Mouse (Mus musculus) urinary bladder, postnatal 14 days (tissue): ENCODE results near the gene Yipf1.

ENCODE experiments used
- DNase-seq: peaks from one replicate; pipeline ENCODE4 v3.0.0; 2021; ENCODE audit warnings: low spot score

Gene Yipf1

GRCm38 (mm10) chr4:107313690-107314478 is at the start of gene Yipf1:
Gene Yipf1 (plus strand): TSS chr4:107314363.
- DNase-seq = peak; percentile 93

DNA sequence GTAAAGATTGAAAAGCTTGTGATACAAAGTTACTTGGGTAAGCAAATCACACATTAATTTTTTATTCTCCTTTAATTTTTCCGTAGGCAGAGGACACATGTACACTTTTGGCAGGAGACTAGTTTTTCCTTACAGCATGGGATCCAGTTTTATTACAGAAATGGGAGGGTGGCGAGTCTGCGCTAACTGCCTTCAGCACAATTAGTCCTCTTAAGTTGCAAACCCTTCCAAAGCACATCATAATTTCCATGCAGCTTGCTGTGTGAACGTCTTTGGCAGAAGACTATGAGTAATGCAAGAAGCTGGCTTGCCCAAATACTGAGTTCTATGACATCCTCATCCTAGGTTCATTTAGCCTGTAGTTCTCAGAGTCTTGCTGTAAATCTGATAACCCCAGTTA is 40.5 kb upstream of the Yipf1 start:
- no peak for DNase-seq

DNA sequence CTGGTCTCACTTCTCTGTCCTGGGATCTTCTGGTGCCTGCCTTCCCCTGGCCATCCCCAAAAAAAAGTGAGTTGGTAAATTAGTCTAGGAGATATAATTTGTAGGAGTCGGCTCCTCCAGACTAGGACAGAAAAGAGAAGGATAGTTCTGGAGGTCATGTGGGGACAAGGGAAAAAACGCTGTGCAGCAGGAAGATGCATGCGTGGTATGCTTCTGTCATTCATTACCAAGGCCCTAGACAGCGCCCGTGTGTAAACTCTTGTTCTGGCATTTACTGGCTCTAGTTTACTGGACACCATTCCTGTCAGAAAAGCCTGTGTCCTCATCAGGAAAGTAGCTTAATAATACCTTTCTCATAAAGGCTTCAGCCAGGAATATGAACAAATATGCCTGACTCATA is 39.7 kb upstream of the Yipf1 start:
- no peak for DNase-seq

DNA sequence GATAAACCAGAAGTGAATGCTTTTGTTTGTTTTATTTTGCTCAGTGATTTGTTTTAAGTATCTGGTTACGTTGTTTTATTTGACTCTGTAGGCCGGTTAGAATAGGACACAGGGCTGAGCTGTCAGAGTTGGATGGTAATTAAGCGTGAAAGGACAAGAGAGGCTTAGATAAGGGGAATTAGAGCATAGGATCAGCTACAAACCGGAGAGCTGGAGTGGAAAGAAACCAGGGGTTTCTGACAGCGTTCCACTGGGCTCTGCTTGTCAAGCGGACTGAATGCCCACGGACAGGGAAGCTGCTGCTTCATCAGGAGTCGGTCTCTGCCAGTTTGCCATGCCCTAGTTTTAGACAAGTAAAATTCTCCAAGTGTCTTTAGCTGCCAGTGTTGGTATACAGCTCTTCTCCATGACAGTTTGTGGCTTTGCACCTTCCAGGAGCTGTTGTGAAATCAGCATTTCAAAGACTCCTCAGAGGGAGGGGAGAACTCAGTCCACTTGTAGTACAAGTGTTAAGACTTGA is 35.9 kb upstream of the Yipf1 start:
- no peak for DNase-seq

- no peak for DNase-seq
Measured at GRCm38 (mm10) chr4:107280843-107281475, 33.2 kb upstream of the Yipf1 start.

DNA sequence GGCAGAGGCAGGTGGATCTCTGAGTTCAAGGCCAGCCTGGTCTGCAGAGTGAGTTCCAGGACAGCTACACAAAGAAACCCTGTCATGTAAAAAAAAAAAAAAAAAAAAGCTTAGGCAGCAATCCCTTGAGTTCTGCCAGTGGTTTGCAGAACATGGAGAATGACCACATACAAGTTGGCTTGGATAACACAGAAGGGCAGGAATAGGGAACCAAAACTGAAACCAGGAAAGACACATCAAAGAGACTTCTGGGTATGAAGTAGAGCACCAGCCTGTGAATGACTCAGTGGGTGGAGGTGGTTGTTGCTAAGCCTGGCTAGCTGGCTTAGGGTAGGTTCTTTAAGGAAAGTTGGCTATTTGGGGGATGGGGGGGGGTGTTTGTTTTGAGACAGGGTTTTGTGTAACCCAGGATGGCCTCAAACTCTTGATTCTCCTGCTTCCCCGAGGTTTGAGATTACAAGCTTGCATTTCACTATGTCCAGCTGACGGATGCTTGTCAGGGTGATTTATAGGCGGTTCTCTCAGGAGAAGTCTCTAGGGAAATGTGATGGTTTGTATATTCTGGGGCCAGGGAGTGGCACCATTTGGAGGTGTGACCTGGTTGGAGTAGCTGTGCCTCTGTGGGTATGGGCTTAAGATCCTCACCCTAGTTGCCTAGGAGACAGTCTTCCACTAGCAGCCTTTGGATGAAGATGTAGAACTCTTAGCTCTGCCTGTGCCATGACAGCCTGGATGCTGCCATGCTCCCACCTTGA is 28.5 kb upstream of the Yipf1 start:
- no peak for DNase-seq

DNA sequence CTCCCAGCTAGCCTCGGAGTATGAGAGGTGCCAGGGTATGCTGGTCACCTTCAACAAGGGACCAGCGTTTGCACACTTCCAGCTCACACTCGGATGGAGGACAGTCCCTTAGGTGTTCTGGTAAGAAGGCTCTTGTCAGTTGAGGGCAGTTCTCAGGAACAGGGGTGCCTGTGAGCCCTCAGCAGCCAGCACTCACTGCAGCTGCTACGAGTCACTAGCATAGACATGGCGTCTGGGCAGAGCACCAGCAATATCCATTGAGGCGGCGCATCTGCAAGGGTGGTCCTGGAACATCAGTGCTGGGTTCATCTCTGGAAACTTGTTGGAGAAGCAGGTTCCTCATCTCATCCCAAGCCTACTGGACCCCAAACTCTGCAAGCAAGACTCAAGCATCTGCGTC is 27.8 kb upstream of the Yipf1 start:
- DNase-seq = no peak

DNA sequence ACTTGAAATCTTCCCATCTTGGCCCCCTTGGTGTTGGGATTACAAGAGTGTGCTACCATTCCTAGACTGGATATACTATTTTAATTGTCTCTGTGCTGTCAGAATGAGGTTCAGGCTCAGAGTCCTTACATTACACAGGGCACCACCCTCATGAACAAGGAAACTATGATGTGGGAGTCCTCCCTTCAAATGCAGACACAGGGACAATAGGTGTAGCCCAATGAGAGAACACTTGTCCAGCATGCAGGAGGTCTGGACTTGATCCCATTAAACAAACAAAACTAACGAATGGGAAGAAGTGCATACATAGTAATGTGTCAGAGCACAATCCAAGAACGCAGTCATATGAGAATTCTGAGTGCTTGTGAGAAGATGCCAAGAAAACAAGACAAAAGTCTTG is 26.6 kb upstream of the Yipf1 start:
- DNase-seq = no peak

DNA sequence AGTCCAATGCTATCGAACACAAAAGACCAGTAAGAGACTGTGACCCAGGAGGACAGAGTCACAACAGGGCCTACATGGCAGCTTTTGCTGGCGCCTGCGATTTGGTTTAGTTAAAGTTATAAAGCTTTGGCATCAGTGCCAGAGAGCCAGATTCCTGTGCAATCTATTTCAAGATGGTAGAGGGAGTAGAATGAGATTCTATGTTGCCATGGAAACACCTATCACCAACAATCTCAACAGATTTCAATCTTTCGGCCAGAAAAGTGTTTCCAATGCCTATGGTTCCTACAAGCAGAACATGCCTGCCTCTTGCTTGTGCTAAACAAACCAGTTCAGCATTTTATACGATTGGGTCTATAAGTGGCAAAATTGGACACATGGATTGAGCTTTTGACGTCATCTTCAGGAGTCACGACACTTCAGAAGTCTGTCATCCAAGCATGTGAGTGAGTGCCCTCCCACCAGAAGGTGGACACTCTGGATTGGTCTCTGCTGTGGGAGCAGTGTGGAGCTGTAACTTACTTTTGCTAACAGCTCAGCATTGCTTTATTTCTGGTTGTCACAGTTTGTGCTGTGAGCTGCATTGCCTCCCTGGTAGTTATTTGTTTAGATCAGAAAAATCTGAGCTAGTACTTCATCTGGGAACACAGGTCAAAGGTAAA is 22.4 kb upstream of the Yipf1 start:
- no peak for DNase-seq

- DNase-seq = no peak
Measured at GRCm38 (mm10) chr4:107292273-107292662, 21.9 kb upstream of the Yipf1 start.

GRCm38 (mm10) chr4:107298071-107298606 is 16.0 kb upstream of the Yipf1 start:
- no peak for DNase-seq

- no peak for DNase-seq
Measured at GRCm38 (mm10) chr4:107299779-107300340, 14.3 kb upstream of the Yipf1 start.

GRCm38 (mm10) chr4:107300371-107300770 is 13.8 kb upstream of the Yipf1 start:
- DNase-seq = no peak

DNA sequence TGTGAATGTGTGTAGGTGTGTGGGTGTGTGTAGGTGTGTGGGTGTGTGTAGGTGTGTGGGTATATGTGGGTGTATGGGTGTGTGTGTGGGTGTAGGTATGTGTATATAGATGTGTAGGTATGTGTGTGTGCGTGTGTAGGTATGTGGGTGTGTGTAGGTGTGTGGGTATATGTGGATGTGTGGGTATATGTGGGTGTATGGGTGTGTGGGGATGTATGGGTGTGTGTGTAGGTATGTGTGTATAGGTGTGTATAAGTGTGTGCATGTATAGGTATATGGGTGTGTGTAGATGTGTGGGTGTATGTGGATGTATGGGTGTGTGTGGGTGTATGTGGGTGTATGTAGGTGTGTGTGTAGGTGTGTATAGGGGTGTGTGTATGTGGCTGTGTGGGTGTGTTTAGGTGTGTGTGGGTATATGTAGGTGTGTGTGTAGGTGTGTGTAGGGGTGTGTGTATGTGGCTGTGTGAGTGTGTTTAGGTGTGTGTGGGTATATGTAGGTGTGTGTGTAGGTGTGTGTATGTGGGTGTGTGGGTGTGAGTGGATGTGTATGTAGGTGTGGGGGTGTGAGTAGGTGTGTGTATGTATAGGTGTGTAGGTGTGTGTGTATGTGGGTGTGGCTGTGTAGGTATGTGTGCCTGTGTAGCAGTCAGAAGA is 13.1 kb upstream of the Yipf1 start:
- DNase-seq = no peak

GRCm38 (mm10) chr4:107302221-107302620 is 11.9 kb upstream of the Yipf1 start:
- no peak for DNase-seq

DNA sequence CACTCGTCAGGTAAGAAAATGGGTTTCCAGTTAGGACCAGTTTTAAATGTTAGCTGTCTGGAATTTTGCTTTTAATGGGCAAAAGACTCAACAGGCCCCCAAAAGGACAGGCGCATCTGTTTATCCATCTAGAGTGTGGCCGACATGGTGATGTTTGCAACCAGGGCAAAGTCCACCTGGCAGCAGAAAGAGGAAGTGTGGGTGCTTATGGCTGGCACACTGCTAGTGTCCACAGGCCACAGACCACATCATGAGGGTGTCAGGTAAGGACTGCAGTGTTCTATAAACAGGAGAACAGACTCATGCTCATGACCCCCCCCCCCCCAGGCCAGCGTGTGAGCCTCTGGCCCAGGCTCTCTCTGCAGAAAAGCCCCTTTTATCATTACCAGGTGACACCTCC is 11.3 kb upstream of the Yipf1 start:
- DNase-seq = no peak

DNA sequence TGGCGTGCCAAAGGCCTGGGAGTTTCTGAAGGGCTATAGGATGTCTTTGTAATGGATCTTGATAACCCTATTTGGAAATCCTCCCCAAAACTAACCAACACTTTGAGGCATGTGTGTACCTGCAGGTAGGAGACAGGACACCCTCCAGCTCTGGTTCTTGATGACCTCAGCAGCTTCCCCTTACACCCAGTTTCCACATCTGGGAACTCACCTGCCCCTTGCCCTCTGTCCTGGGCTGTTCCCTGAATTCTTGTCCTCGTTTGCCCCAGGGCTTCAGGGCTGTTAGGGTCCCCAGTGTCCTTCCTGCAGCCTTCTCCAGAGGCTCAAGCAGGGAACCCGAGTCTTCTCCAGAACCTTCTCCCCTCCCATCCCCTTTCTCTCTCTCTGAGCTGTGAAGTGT is 10.6 kb upstream of the Yipf1 start:
- no peak for DNase-seq

DNA sequence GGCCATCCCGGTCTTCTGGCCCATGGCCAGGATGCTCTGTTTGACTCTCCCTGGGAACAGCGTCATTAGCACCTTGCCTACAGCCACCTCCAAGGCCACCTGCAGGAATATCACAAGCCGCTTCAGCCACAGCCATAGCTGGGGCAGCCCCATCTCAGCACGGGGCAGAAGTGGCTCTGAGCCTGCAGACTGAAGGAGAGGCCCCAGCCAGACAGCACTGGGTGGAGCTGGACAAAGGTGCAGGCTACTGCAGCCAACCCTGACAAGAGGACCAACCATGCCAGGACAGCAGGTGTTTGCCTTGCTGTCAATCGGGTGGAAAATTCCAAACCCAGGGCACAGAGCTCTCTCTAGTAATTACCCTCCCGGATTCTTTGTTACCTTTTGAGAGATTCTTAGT is 7.2 kb upstream of the Yipf1 start, which contains the start of gene Dio1:
TSS of gene Dio1 (minus strand) at position 204 of the 400 bp plus-strand sequence.
- no peak for DNase-seq

DNA sequence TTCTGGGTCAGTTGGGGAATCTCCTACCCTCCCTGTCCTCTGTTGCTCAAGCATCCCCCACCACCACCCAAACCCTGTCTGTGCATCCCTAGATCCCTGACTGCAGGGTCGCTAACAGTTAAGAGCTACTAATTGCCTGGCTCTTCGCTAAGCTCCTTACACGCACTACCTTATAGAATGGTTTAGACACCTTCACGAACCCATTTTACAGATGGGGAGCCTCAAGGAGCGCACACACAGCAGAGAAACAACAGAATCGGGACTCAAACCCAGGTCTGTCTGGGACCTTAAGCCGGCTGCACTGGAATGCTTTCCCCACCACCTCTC is 279 bp downstream of the Yipf1 start:
- no peak for DNase-seq

- no peak for DNase-seq
Measured at GRCm38 (mm10) chr4:107318646-107319045, 4.5 kb downstream of the Yipf1 start.

- no peak for DNase-seq
Measured at GRCm38 (mm10) chr4:107321041-107321440, 6.9 kb downstream of the Yipf1 start.
